Mouse (Mus musculus) stomach, embryonic 15.5 days (tissue): ENCODE measurements around the gene Spint4. TPM values are rescaled to one million over a fixed set of nuclear protein-coding genes. Genes with fewer than 3 reads are reported as not detected.
A peak's percentile ranks its signal among the peaks of the same experiment; 100 is the strongest.

Source experiments
- ATAC-seq: fragments of 200-750 bp; cut with Nextera tagmentation; 2 replicates; pipeline ENCODE4 v1.8.0; 2017; ENCODE audit warnings: low read depth, moderate number of reproducible peaks, moderate TSS enrichment; ENCODE audit not compliant: insufficient read depth, low FRiP score
- H3K27ac ChIP-seq: fragments of 300-500 bp; sonication (generic); 2 replicates; pipeline ENCODE4 v1.5.1; 2015; ENCODE audit warnings: mild to moderate bottlenecking, inconsistent platforms
- H3K27me3 ChIP-seq: fragments of 300-500 bp; sonication (generic); replicated peaks from 2 replicates; pipeline ENCODE4 v1.6.1; 2015; ENCODE audit warnings: inconsistent platforms
- H3K36me3 ChIP-seq: fragments of 300-500 bp; sonication (generic); 2 replicates; pipeline ENCODE4 v1.6.1; 2015; ENCODE audit warnings: inconsistent platforms
- H3K4me1 ChIP-seq: fragments of 300-500 bp; sonication (generic); 2 replicates; pipeline ENCODE4 v1.6.1; 2015; ENCODE audit warnings: inconsistent platforms
- H3K4me2 ChIP-seq: fragments of 300-500 bp; sonication (generic); 2 replicates; pipeline ENCODE4 v1.6.1; 2015; ENCODE audit warnings: mild to moderate bottlenecking, inconsistent platforms
- H3K4me3 ChIP-seq: fragments of 300-500 bp; sonication (generic); replicated peaks from 2 replicates; pipeline ENCODE4 v1.5.1; 2015; ENCODE audit warnings: inconsistent platforms
- H3K9ac ChIP-seq: fragments of 300-500 bp; sonication (generic); 2 replicates; pipeline ENCODE4 v1.6.1; 2015; ENCODE audit warnings: inconsistent platforms
- H3K9me3 ChIP-seq: fragments of 300-500 bp; sonication (generic); 2 replicates; pipeline ENCODE4 v1.6.1; 2016; ENCODE audit warnings: inconsistent platforms
- WGBS: fragments of 180-500 bp; shearing (Covaris S2); methylation state at CpG from one replicate; pipeline ENCODE4 v1.1.7; 2015; 5-methylcytosine and 5-hydroxymethylcytosine counted together
- polyA plus RNA-seq: library from polyadenylated mRNA; unstranded; fragments of >200 nt; fragmentation: Nextera tagmentation; extraction: Ambion mirVana; gene quantifications from 2 replicates; pipeline ENCODE4 v1.2.1, GENCODE M21; 2015

Gene Spint4
- polyA plus RNA-seq, 1 experiment from 2014 or later, result not detected

- WGBS, result 75% methylated on average over 5 of the region's 5 CpGs
- H3K27ac ChIP-seq, result no peak overlapping the region
- ATAC-seq, result no peak
Measured at GRCm38 (mm10) chr2:164735446-164735845, 37.1 kb downstream of the Spint4 start.

GRCm38 (mm10) chr2:164737377-164738090, 39.2 kb downstream of the Spint4 start:
- WGBS, result 52% methylated on average over 3 of the region's 3 CpGs
- no peaks in the 10 kb centered on the region for H3K36me3 ChIP-seq
- H3K9ac ChIP-seq, result no peak overlapping the region
- H3K27me3 ChIP-seq, result no peaks in the 10 kb centered on the region
- H3K4me2 ChIP-seq, result no peak overlapping the region
- peak; percentile 79 for ATAC-seq
- H3K4me3 ChIP-seq, result no peak overlapping the region
- H3K9me3 ChIP-seq, result no peaks in the 10 kb centered on the region
- peak overlapping the region; percentile 61; the same call in 1 of the 2 replicates for H3K27ac ChIP-seq
- 0 out of 2 replicates have a peak, but pooled peaks cover 3% of the 10 kb centered on the region for H3K4me1 ChIP-seq

More at GRCm38 (mm10) chr2:164735446-164735845, 37.1 kb downstream of the Spint4 start:
- H3K4me2 ChIP-seq, result no peak overlapping the region
- H3K27me3 ChIP-seq, result no peaks in the 10 kb centered on the region
- 0 out of 2 replicates have a peak, but pooled peaks cover 3% of the 10 kb centered on the region for H3K4me1 ChIP-seq
- H3K36me3 ChIP-seq, result no peaks in the 10 kb centered on the region
- H3K4me3 ChIP-seq, result no peak overlapping the region
- no peak overlapping the region for H3K9ac ChIP-seq
- H3K9me3 ChIP-seq, result no peaks in the 10 kb centered on the region

- WGBS, result 66% methylated on average over 7 of the region's 7 CpGs
- no peak overlapping the region for H3K9ac ChIP-seq
- no peaks in the 10 kb centered on the region for H3K9me3 ChIP-seq
- no peaks in the 10 kb centered on the region for H3K36me3 ChIP-seq
- ATAC-seq, result no peak
- H3K4me2 ChIP-seq, result no peak overlapping the region
- peaks cover under 1% of the 10 kb centered on the region for H3K4me1 ChIP-seq
- no peak overlapping the region for H3K27ac ChIP-seq
- H3K27me3 ChIP-seq, result no peaks in the 10 kb centered on the region
- H3K4me3 ChIP-seq, result no peak overlapping the region
Measured at GRCm38 (mm10) chr2:164739876-164740275, 41.6 kb downstream of the Spint4 start.

- H3K27ac ChIP-seq, result no peak overlapping the region
- H3K36me3 ChIP-seq, result 0 out of 2 replicates have a peak, but pooled peaks cover 13% of the 10 kb centered on the region
- no peaks in the 10 kb centered on the region for H3K27me3 ChIP-seq
- WGBS, result 68% methylated on average over 13 of the region's 13 CpGs
- no peak overlapping the region for H3K9ac ChIP-seq
- H3K9me3 ChIP-seq, result no peaks in the 10 kb centered on the region
- H3K4me2 ChIP-seq, result peak overlapping the region; percentile 92
- peaks cover 16% of the 10 kb centered on the region for H3K4me1 ChIP-seq
- H3K4me3 ChIP-seq, result peak overlapping the region; percentile 96
- no peak for ATAC-seq
Measured at GRCm38 (mm10) chr2:164744987-164745386, 46.7 kb downstream of the Spint4 start.

- Histone ChIP-seq H3K27ac (peak within 1 kb of the TSS; percentile 71; the same call in 1 of the 2 replicates), H3K4me3 (peak within 1 kb of the TSS; percentile 96), H3K27me3 (no peaks in the 10 kb centered on the region), H3K9ac (peak within 1 kb of the TSS; percentile 92), H3K4me1 (peaks cover 16% of the 10 kb centered on the region), H3K9me3 (no peaks in the 10 kb centered on the region), H3K4me2 (peak within 1 kb of the TSS; percentile 92), H3K36me3 (0 out of 2 replicates have a peak, but pooled peaks cover 13% of the 10 kb centered on the region)
- ATAC-seq, result peak; percentile 91
- WGBS, result under 1% methylated on average over 68 of the region's 70 CpGs
Measured at GRCm38 (mm10) chr2:164745843-164746479, 47.7 kb downstream of the Spint4 start, which contains the start of the genes Wfdc3 and Dnttip1. TSS of gene Wfdc3 (minus strand) at chr2:164745931. TSS of gene Dnttip1 (plus strand) at chr2:164745983.

GRCm38 (mm10) chr2:164746693-164747092, 48.4 kb downstream of the Spint4 start:
- H3K9ac ChIP-seq, result peak overlapping the region; percentile 92
- 47% methylated on average over 8 of the region's 8 CpGs for WGBS

GRCm38 (mm10) chr2:164748191-164748590, 49.9 kb downstream of the Spint4 start:
- H3K27ac ChIP-seq, result no peak overlapping the region
- H3K4me3 ChIP-seq, result no peak overlapping the region
- H3K9ac ChIP-seq, result no peak overlapping the region
- 84% methylated on average over 4 of the region's 4 CpGs for WGBS
- H3K27me3 ChIP-seq, result no peaks in the 10 kb centered on the region
- peaks cover 16% of the 10 kb centered on the region for H3K4me1 ChIP-seq
- ATAC-seq, result no peak
- no peaks in the 10 kb centered on the region for H3K9me3 ChIP-seq
- H3K4me2 ChIP-seq, result no peak overlapping the region
- H3K36me3 ChIP-seq, result 0 out of 2 replicates have a peak, but pooled peaks cover 33% of the 10 kb centered on the region

More at GRCm38 (mm10) chr2:164746693-164747092, 48.4 kb downstream of the Spint4 start:
- Histone ChIP-seq H3K36me3 (0 out of 2 replicates have a peak, but pooled peaks cover 19% of the 10 kb centered on the region), H3K27ac (no peak overlapping the region), H3K4me1 (peaks cover 16% of the 10 kb centered on the region), H3K9me3 (no peaks in the 10 kb centered on the region), H3K4me3 (peak overlapping the region; percentile 96), H3K4me2 (peak overlapping the region; percentile 92), H3K27me3 (no peaks in the 10 kb centered on the region)
- no peak for ATAC-seq

- Histone ChIP-seq H3K9ac (no peak overlapping the region), H3K27ac (no peak overlapping the region), H3K9me3 (no peaks in the 10 kb centered on the region), H3K36me3 (0 out of 2 replicates have a peak, but pooled peaks cover 35% of the 10 kb centered on the region), H3K4me3 (no peak overlapping the region), H3K4me2 (no peak overlapping the region), H3K4me1 (peaks cover 16% of the 10 kb centered on the region), H3K27me3 (no peaks in the 10 kb centered on the region)
- no peak for ATAC-seq
- 85% methylated on average over 6 of the region's 6 CpGs for WGBS
Measured at GRCm38 (mm10) chr2:164748991-164749390, 50.7 kb downstream of the Spint4 start.

Other genes starting within 250 kb of the Spint4 start
- gene Sys1, start 241.5 kb upstream of the Spint4 start, polyA plus RNA-seq, result 60.6 and 61.8 TPM in 2 replicates
- gene Gm20458, start 237.5 kb upstream of the Spint4 start, polyA plus RNA-seq, result 17.9 and 18.1 TPM in 2 replicates
- gene Trp53tg5, start 224.8 kb upstream of the Spint4 start, polyA plus RNA-seq, result 0.14 TPM in 1 of 2 replicates, not detected in the other
- gene Dbndd2, start 212.4 kb upstream of the Spint4 start, polyA plus RNA-seq, result 6.5 and 10.4 TPM in 2 replicates
- gene Pigt, start 201.0 kb upstream of the Spint4 start, polyA plus RNA-seq, result 67.0 and 67.5 TPM in 2 replicates
- gene Wfdc2, start 136.1 kb upstream of the Spint4 start, polyA plus RNA-seq, result 162 and 175 TPM in 2 replicates
- not detected in 2 replicates for gene Spint3, start 125.0 kb upstream of the Spint4 start, polyA plus RNA-seq
- 1.0 and 1.5 TPM in 2 replicates for gene Wfdc6a, start 113.1 kb upstream of the Spint4 start, polyA plus RNA-seq
- not detected in 2 replicates for gene Eppin, start 104.9 kb upstream of the Spint4 start, polyA plus RNA-seq
- not detected in 2 replicates for gene Wfdc6b, start 85.0 kb upstream of the Spint4 start, polyA plus RNA-seq
- gene Wfdc8, start 84.9 kb upstream of the Spint4 start, polyA plus RNA-seq, result not detected in 2 replicates
- not detected in 2 replicates for gene Wfdc16, start 59.7 kb upstream of the Spint4 start, polyA plus RNA-seq
- 0.44 and 0.99 TPM in 2 replicates for gene Wfdc10, start 42.5 kb upstream of the Spint4 start, polyA plus RNA-seq
- not detected in 2 replicates for gene Wfdc9, start 41.9 kb upstream of the Spint4 start, polyA plus RNA-seq
- not detected in 2 replicates for gene Wfdc11, start 24.4 kb upstream of the Spint4 start, polyA plus RNA-seq
- gene Wfdc13, start 13.4 kb upstream of the Spint4 start, polyA plus RNA-seq, result 1.9 and 3.7 TPM in 2 replicates
- gene Spint5, start 16.8 kb downstream of the Spint4 start, polyA plus RNA-seq, result not detected in 2 replicates
- gene Wfdc3, start 47.4 kb downstream of the Spint4 start, polyA plus RNA-seq, result 2.2 and 2.3 TPM in 2 replicates
- gene Dnttip1, start 47.5 kb downstream of the Spint4 start, polyA plus RNA-seq, result 60.9 and 64.7 TPM in 2 replicates
- gene Ube2c, start 71.4 kb downstream of the Spint4 start, polyA plus RNA-seq, result 428 and 438 TPM in 2 replicates
- gene Tnnc2, start 81.5 kb downstream of the Spint4 start, polyA plus RNA-seq, result 8.1 and 16.8 TPM in 2 replicates
- 24.6 and 24.8 TPM in 2 replicates for gene Snx21, start 87.3 kb downstream of the Spint4 start, polyA plus RNA-seq
- gene Acot8, start 106.4 kb downstream of the Spint4 start, polyA plus RNA-seq, result 21.9 and 22.9 TPM in 2 replicates
- 7.9 and 8.5 TPM in 2 replicates for gene Zswim3, start 106.6 kb downstream of the Spint4 start, polyA plus RNA-seq
- 13.1 and 13.5 TPM in 2 replicates for gene Zswim1, start 124.2 kb downstream of the Spint4 start, polyA plus RNA-seq
- gene Spata25, start 130.0 kb downstream of the Spint4 start, polyA plus RNA-seq, result not detected in 2 replicates
- gene Ctsa, start 134.4 kb downstream of the Spint4 start, polyA plus RNA-seq, result 132 and 159 TPM in 2 replicates
- gene Neurl2, start 135.0 kb downstream of the Spint4 start, polyA plus RNA-seq, result 6.2 and 6.9 TPM in 2 replicates
- gene Pltp, start 159.2 kb downstream of the Spint4 start, polyA plus RNA-seq, result 43.9 and 48.5 TPM in 2 replicates
- gene Pcif1, start 180.8 kb downstream of the Spint4 start, polyA plus RNA-seq, result 64.7 and 70.9 TPM in 2 replicates
- gene Zfp335, start 213.3 kb downstream of the Spint4 start, polyA plus RNA-seq, result 10.6 and 12.1 TPM in 2 replicates
- gene Mmp9, start 242.3 kb downstream of the Spint4 start, polyA plus RNA-seq, result 5.3 and 6.2 TPM in 2 replicates